Mouse (Mus musculus) intestine, embryonic 14.5 days (tissue): Measurements from ENCODE around the gene Tunar. TPM values are rescaled to one million over a fixed set of nuclear protein-coding genes. Genes with fewer than 3 reads are reported as not detected.

Experiments used
- ATAC-seq: fragments of 200-750 bp; cut with Nextera tagmentation; replicated peaks from 2 replicates; pipeline ENCODE4 v1.8.0; 2017; ENCODE audit warnings: low read depth, moderate number of reproducible peaks, moderate TSS enrichment, moderate library complexity; ENCODE audit not compliant: low FRiP score, low TSS enrichment
- DNase-seq: peaks from one replicate; pipeline ENCODE4 v3.0.0-alpha.2; 2018; ENCODE audit warnings: low spot score
- H3K27ac ChIP-seq: fragments of 300-500 bp; sonication (generic); 2 replicates; pipeline ENCODE4 v1.5.1; 2014; ENCODE audit warnings: low read depth, mild to moderate bottlenecking, control low read depth
- H3K27me3 ChIP-seq: fragments of 300-500 bp; sonication (generic); replicated peaks from 2 replicates; pipeline ENCODE4 v1.6.1; 2014; ENCODE audit warnings: low read length, control low read depth; ENCODE audit not compliant: control insufficient read depth, insufficient read depth
- H3K36me3 ChIP-seq: fragments of 300-500 bp; sonication (generic); 2 replicates; pipeline ENCODE4 v1.6.1; 2014; ENCODE audit warnings: low read length, control low read depth; ENCODE audit not compliant: control insufficient read depth, insufficient read depth
- H3K4me1 ChIP-seq: fragments of 300-500 bp; sonication (generic); replicated peaks from 2 replicates; pipeline ENCODE4 v1.6.1; 2014; ENCODE audit warnings: low read length, control low read depth, mixed read lengths; ENCODE audit not compliant: control insufficient read depth, insufficient read depth
- H3K4me2 ChIP-seq: fragments of 300-500 bp; sonication (generic); 2 replicates; pipeline ENCODE4 v1.6.1; 2014; ENCODE audit warnings: low read length
- H3K4me3 ChIP-seq: fragments of 300-500 bp; sonication (generic); 2 replicates; pipeline ENCODE4 v1.5.1; 2014; ENCODE audit warnings: low read depth, low read length, control low read depth, mixed read lengths
- H3K9ac ChIP-seq: fragments of 300-500 bp; sonication (generic); 2 replicates; pipeline ENCODE4 v1.6.1; 2014; ENCODE audit warnings: mild to moderate bottlenecking, low read length
- H3K9me3 ChIP-seq: fragments of 300-500 bp; sonication (generic); 2 replicates; pipeline ENCODE4 v1.6.1; 2016; ENCODE audit warnings: low read length, control low read depth; ENCODE audit not compliant: control insufficient read depth
- WGBS: fragments of 180-500 bp; shearing (Covaris S2); extraction: QIAGEN DNeasy Blood & Tissue Kit; methylation state at CpG from one replicate; pipeline ENCODE4 v1.1.7; 2014; 5-methylcytosine and 5-hydroxymethylcytosine counted together
- polyA plus RNA-seq: library from polyadenylated mRNA; unstranded; fragments of >200 nt; fragmentation: Nextera tagmentation; extraction: Ambion mirVana; gene quantifications from 2 replicates; pipeline ENCODE4 v1.2.1, GENCODE M21; 2014

Tunar gene
- polyA plus RNA-seq, result 0.18 and 0.26 TPM in 2 replicates

GRCm38 (mm10) chr12:105333570-105333969 lies at the start of gene Tunar:
Gene Tunar (plus strand): TSS chr12:105333870.
- H3K36me3 ChIP-seq, result no peaks in the 10 kb centered on the region
- H3K4me2 ChIP-seq, result no peak within 1 kb of the TSS
- H3K9ac ChIP-seq, result no peak within 1 kb of the TSS
- ATAC-seq (no peak), DNase-seq (no peak)
- peaks cover 22% of the 10 kb centered on the region for H3K27me3 ChIP-seq
- no peaks in the 10 kb centered on the region for H3K4me1 ChIP-seq
- H3K27ac ChIP-seq, result no peak within 1 kb of the TSS
- no peaks in the 10 kb centered on the region for H3K9me3 ChIP-seq
- no peak within 1 kb of the TSS for H3K4me3 ChIP-seq
- 97% methylated on average over 2 of the region's 2 CpGs for WGBS

- no peak for DNase-seq
- no peaks in the 10 kb centered on the region for H3K27me3 ChIP-seq
- no peak overlapping the region for H3K4me2 ChIP-seq
- no peaks in the 10 kb centered on the region for H3K4me1 ChIP-seq
- WGBS, result 76% methylated on average over 5 of the region's 5 CpGs
- H3K36me3 ChIP-seq, result no peaks in the 10 kb centered on the region
- no peak overlapping the region for H3K9ac ChIP-seq
- no peaks in the 10 kb centered on the region for H3K9me3 ChIP-seq
- H3K27ac ChIP-seq, result no peak overlapping the region
- no peak overlapping the region for H3K4me3 ChIP-seq
- no peak for ATAC-seq
Measured at GRCm38 (mm10) chr12:105312571-105313035, 21.1 kb upstream of the Tunar start.

GRCm38 (mm10) chr12:105314328-105314727 lies 19.3 kb upstream of the Tunar start:
- Histone ChIP-seq H3K4me1 (no peaks in the 10 kb centered on the region), H3K9ac (no peak overlapping the region), H3K27me3 (no peaks in the 10 kb centered on the region), H3K9me3 (no peaks in the 10 kb centered on the region), H3K27ac (no peak overlapping the region), H3K4me2 (no peak overlapping the region), H3K36me3 (no peaks in the 10 kb centered on the region), H3K4me3 (no peak overlapping the region)
- DNase-seq (no peak), ATAC-seq (no peak)
- WGBS, result 91% methylated on average over 1 of the region's 1 CpGs

DNA sequence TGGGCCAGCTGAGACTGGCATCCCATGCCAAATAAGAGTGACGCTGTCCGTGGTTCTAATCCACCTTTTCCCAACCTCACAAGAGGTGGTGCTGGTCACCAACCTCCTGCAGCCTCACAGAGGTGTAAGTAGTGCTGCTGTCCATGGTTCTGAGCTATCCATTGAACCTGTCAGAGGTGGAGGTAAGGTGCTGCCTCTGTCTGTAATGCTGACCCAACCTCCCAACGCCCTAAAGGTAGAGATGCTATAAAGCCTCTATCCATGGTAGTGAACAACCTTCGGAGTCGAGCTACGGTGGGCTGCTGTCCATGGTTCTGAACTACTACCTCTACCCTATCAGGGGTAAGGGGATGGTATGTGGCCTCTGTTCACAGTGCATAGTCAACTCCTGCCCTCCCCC lies 11.5 kb upstream of the Tunar start:
- DNase-seq (peak; percentile 81), ATAC-seq (no peak)
- H3K27me3 ChIP-seq, result no peaks in the 10 kb centered on the region
- H3K4me3 ChIP-seq, result no peak overlapping the region
- no peak overlapping the region for H3K27ac ChIP-seq
- 16% methylated on average over 6 of the region's 6 CpGs for WGBS
- no peaks in the 10 kb centered on the region for H3K4me1 ChIP-seq
- no peak overlapping the region for H3K9ac ChIP-seq
- no peaks in the 10 kb centered on the region for H3K36me3 ChIP-seq
- H3K9me3 ChIP-seq, result no peaks in the 10 kb centered on the region
- H3K4me2 ChIP-seq, result no peak overlapping the region

- no peaks in the 10 kb centered on the region for H3K4me1 ChIP-seq
- H3K4me3 ChIP-seq, result no peak overlapping the region
- WGBS, result 73% methylated on average over 5 of the region's 5 CpGs
- no peak overlapping the region for H3K9ac ChIP-seq
- no peak overlapping the region for H3K27ac ChIP-seq
- DNase-seq (no peak), ATAC-seq (no peak)
- no peaks in the 10 kb centered on the region for H3K36me3 ChIP-seq
- H3K27me3 ChIP-seq, result no peaks in the 10 kb centered on the region
- H3K9me3 ChIP-seq, result no peaks in the 10 kb centered on the region
- H3K4me2 ChIP-seq, result no peak overlapping the region
Measured at GRCm38 (mm10) chr12:105327051-105327450, 6.6 kb upstream of the Tunar start.

DNA sequence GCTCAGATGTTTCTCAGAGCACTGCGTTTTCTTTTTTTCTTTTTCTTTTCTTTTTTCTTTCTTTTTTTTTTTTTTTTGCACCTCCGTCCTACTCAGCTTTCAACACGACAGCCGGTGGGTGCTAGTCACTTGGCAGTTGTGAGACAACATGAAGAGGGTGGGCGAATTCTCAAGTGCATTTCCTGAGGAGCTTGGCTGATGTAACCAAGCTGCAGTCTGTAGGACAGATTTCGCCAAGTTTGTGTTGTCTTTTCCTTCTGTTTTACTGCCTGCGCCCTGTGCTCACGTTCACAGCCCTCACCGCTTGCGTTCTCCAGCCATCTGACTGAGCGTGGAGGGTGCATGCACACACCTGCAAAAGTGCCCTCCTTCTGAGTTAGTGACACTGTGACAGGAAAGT lies 5.3 kb upstream of the Tunar start:
- no peaks in the 10 kb centered on the region for H3K4me1 ChIP-seq
- no peaks in the 10 kb centered on the region for H3K27me3 ChIP-seq
- H3K36me3 ChIP-seq, result no peaks in the 10 kb centered on the region
- H3K9ac ChIP-seq, result no peak overlapping the region
- no peak overlapping the region for H3K4me2 ChIP-seq
- H3K27ac ChIP-seq, result no peak overlapping the region
- DNase-seq, result no peak
- WGBS, result 46% methylated on average over 11 of the region's 11 CpGs
- no peaks in the 10 kb centered on the region for H3K9me3 ChIP-seq
- no peak for ATAC-seq
- H3K4me3 ChIP-seq, result no peak overlapping the region

- H3K9me3 ChIP-seq, result no peaks in the 10 kb centered on the region
- H3K27ac ChIP-seq, result no peak overlapping the region
- H3K27me3 ChIP-seq, result peaks cover 23% of the 10 kb centered on the region
- no peaks in the 10 kb centered on the region for H3K4me1 ChIP-seq
- ATAC-seq, result peak; percentile 6; the same call in 1 of the 2 replicates
- peak overlapping the region; percentile 55 for H3K4me3 ChIP-seq
- H3K9ac ChIP-seq, result peak overlapping the region; percentile 40; the same call in 1 of the 2 replicates
- no peaks in the 10 kb centered on the region for H3K36me3 ChIP-seq
- peak overlapping the region; percentile 98 for H3K4me2 ChIP-seq
- DNase-seq, result no peak
- WGBS, result 19% methylated on average over 8 of the region's 8 CpGs
Measured at GRCm38 (mm10) chr12:105336094-105336420, 2.4 kb downstream of the Tunar start.

DNA sequence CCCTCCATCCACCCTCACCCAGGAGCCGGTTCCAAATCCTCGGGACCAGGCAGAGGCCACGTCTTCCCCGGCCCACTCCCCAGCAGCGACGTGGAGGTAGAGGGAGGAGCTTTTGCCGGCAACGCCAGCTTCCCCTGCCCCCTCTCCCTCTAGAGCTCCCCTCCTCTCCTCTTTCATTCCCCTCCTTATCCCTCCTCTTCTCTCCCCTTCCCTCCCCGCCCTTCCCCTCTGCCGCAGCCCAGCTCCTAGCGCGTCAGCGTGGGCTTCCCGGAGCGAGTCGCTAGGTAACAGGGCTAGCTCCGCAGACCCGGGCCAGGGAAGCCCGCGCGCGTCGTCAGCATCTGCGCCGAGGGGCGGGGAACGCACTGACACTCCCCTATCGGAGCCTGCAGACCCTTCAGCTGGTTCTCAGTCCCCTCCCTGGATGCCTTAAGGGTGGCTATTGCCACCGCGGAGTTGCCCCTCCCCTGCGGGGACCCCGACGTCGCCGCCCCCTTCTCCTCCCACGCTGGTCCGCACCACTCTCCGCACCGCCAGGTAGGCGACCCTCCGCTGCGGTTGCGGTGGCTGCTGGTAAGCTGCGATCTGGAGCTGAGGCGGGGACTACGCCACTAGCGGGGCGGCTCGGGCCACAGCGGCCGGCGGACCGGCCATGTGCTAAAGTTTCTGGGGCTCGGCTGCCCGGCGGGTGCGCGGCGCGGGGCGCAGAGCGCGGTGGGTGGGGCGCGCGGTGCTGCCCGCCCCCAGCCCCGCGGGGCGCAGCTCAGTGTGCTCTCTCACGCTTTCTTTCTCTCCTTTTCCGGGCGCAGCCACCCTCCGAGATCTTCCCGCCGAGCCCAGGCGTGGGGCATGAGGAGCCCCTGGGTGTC lies 3.0 kb downstream of the Tunar start:
- ATAC-seq (peak; percentile 81), DNase-seq (peak; percentile 79)
- no peaks in the 10 kb centered on the region for H3K36me3 ChIP-seq
- H3K4me1 ChIP-seq, result no peaks in the 10 kb centered on the region
- under 1% methylated on average over 64 of the region's 77 CpGs for WGBS
- H3K27ac ChIP-seq, result no peak overlapping the region
- H3K9ac ChIP-seq, result peak overlapping the region; percentile 40
- peaks cover 23% of the 10 kb centered on the region for H3K27me3 ChIP-seq
- peak overlapping the region; percentile 98 for H3K4me2 ChIP-seq
- no peaks in the 10 kb centered on the region for H3K9me3 ChIP-seq
- peak overlapping the region; percentile 55 for H3K4me3 ChIP-seq
